Mouse (Mus musculus) erythroblast, embryonic 14.5 days (primary cell): Measurements from ENCODE around the gene Tango2. TPM values are rescaled to one million over a fixed set of nuclear protein-coding genes. Genes with fewer than 3 reads are reported as not detected.

Source experiments
- H3K27me3 ChIP-seq: 2 replicates; pipeline ENCODE4 v1.6.1; 2012; ENCODE audit warnings: inconsistent platforms; ENCODE audit not compliant: control insufficient read depth
- H3K36me3 ChIP-seq: 2 replicates; pipeline ENCODE4 v1.6.1; 2012; ENCODE audit warnings: mild to moderate bottlenecking, inconsistent platforms; ENCODE audit not compliant: control insufficient read depth
- H3K4me1 ChIP-seq: 2 replicates; pipeline ENCODE4 v1.6.1; 2012; ENCODE audit warnings: inconsistent platforms; ENCODE audit not compliant: control insufficient read depth
- H3K4me3 ChIP-seq: replicated peaks from 2 replicates; pipeline ENCODE3; 2012; ENCODE audit warnings: moderate library complexity, mild to moderate bottlenecking, inconsistent platforms
- H3K9me3 ChIP-seq: 2 replicates; pipeline ENCODE4 v1.6.1; 2012; ENCODE audit warnings: low read length, inconsistent platforms, mixed read lengths; ENCODE audit not compliant: control insufficient read depth
- GATA1 ChIP-seq: IDR thresholded peaks from 2 replicates; pipeline ENCODE4 v1.6.1; 2012; ENCODE audit warnings: low read length, inconsistent platforms, mixed read lengths
- TAL1 ChIP-seq: IDR thresholded peaks from 3 replicates; pipeline ENCODE4 v1.6.1; 2012; ENCODE audit warnings: low read length, inconsistent platforms, mixed read lengths
- polyA plus RNA-seq: library from polyadenylated mRNA; stranded (reverse); fragments of >175 nt; gene quantifications from 2 replicates; pipeline ENCODE4 v1.2.3, GENCODE M21; 2012

The Tango2 gene
- polyA plus RNA-seq, 1 experiment, result 7.4 TPM

DNA sequence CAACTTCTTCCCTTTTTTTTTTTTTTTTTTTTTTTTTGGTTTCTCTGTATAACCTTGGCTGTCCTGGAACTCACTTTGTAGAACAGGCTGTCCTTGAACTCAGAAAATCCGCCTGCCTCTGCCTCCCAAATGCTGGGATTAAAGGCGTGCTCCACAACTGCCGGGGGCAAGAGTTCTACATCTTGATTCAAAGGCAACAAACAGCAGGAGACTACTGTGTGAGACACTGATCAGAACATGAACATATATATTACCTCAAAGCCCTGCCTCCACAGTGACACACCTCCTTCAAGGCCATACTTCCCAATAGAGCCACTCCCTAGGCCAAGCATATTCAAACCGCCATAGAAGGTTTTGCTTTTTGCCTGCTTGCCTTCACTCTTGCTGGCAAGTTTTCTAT, 25.7 kb upstream of the Tango2 start:
- no peaks in the 10 kb centered on the region for H3K36me3 ChIP-seq
- TF ChIP-seq TAL1, result no peak
- no peak for TF ChIP-seq GATA1
- no peaks in the 10 kb centered on the region for H3K9me3 ChIP-seq
- H3K4me1 ChIP-seq, result peaks cover 31% of the 10 kb centered on the region
- H3K4me3 ChIP-seq, result no peak overlapping the region
- no peaks in the 10 kb centered on the region for H3K27me3 ChIP-seq

DNA sequence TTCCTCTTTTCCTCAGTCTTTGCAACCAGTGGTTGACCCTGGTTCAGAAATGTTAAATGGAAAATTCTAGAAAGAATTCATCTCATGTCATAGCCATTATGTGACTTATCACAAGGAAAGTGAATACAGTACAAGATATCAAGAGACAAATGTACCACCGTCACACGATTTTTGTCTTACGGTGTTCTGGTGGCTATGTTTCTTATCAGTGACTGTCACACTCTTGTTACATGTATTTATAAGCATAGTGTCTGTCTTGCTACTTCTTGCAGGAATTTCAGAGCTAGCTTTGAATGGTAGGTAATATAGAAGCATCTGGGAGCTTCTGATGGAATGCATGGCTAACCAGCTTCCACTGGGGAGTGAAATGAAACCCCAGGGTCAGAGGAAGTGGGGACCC, 22.3 kb upstream of the Tango2 start:
- no peaks in the 10 kb centered on the region for H3K27me3 ChIP-seq
- no peaks in the 10 kb centered on the region for H3K36me3 ChIP-seq
- no peak overlapping the region for H3K4me3 ChIP-seq
- H3K9me3 ChIP-seq, result no peaks in the 10 kb centered on the region
- TF ChIP-seq GATA1, result no peak
- peaks cover 19% of the 10 kb centered on the region for H3K4me1 ChIP-seq

DNA sequence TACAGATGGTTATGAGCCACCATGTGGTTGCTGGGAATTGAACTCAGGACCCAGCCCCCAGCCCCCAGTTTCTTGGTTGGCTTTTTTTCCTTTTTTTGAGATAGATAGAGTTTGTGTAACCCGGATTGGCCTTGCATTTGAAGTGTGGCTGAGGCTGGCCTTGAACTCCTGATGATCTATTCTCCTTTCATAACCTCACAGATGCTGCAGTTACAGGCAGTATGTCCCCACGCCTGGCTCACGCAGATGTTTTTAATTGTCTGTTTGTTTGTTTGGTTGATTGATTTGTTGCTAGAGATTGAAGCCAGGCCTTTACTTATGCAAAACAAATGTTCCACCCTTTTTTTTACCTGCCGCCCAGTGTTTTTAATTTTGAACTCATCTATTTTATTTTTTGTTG, 18.9 kb upstream of the Tango2 start:
- Histone ChIP-seq H3K4me3 (no peak overlapping the region), H3K4me1 (peaks cover 19% of the 10 kb centered on the region), H3K9me3 (0 out of 2 replicates have a peak, but pooled peaks cover 3% of the 10 kb centered on the region), H3K27me3 (no peaks in the 10 kb centered on the region), H3K36me3 (no peaks in the 10 kb centered on the region)
- TF ChIP-seq GATA1 (no peak), TAL1 (no peak)

DNA sequence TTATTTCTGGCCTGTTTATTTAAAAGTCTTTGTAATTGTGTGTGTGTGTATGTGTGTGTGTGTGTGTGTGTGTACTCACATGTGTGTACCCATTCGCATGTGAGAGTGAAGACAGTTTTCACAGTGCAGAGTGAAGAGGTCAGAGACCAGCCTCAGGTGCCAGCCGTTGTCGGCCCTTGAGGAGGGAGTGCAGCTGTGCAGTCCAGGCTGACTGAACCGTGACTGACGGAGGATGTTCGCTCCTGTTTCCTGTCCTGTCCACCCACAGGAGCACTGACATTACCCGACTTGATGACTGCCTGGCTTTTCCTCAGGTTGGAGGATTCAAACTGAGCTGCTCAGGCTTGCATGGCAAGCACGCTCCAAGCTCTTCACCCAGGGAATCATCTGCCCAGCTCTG, 15.0 kb upstream of the Tango2 start:
- no peak for TF ChIP-seq TAL1
- Histone ChIP-seq H3K4me3 (no peak overlapping the region), H3K4me1 (no peaks in the 10 kb centered on the region; the same call in 1 of the 2 replicates), H3K9me3 (0 out of 2 replicates have a peak, but pooled peaks cover 3% of the 10 kb centered on the region), H3K36me3 (no peaks in the 10 kb centered on the region), H3K27me3 (no peaks in the 10 kb centered on the region)

DNA sequence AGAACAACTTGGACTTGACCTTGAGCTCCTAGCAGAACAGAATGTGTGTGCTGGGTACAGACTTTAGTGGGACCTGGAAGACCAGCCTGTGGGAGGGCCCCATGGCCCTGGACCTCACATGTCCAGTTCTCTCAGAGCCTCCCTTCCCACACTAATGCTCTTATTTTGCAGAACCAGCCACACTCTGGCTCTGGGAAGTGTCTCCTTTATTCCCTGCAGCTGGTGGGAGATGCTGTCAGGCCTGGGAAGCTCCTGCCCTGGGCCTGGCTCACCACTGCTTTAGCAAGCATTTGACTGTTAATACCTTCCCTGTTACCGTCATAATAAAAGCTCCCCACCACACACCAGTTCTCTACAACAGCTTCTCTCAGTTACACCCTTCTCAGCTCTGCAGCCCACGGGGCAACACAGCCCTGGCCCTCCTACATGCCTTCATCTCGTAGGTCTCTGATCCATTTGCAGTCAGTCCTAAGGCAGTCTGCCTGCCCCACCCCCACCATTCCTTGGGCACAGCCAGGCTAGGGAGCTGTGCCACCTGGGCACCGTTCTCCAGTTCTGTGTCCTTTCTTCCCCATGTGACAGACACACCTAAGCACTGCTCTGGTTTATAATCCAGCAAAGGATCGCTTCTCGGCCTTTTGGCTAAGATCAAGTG, 12.4 kb upstream of the Tango2 start:
- H3K9me3 ChIP-seq, result 0 out of 2 replicates have a peak, but pooled peaks cover 3% of the 10 kb centered on the region
- TF ChIP-seq TAL1 (no peak), GATA1 (no peak)
- H3K27me3 ChIP-seq, result no peaks in the 10 kb centered on the region

DNA sequence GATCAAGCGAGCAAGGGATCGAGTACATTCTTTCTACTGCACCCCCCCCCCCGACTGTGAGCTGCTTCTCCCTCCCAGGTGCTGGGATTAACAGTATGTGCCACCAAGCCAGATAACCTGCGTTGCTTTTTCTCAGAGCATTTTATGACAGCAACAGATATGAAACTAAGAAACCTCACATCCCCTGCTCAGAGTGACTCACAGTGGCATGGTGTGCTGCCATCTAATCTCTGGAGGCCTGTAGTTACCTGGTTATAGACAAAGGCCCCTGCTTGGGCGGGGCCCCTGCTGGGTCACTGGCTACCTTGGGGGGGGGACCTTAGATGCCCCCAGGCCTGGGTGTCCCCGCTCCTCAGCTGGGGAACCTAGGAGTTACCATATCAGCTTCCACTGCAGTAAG, 10.1 kb upstream of the Tango2 start:
- Histone ChIP-seq H3K4me3 (no peak overlapping the region), H3K36me3 (no peaks in the 10 kb centered on the region), H3K9me3 (no peaks in the 10 kb centered on the region), H3K27me3 (no peaks in the 10 kb centered on the region), H3K4me1 (peaks cover 17% of the 10 kb centered on the region)
- TF ChIP-seq GATA1 (no peak), TAL1 (no peak)

More for the DNA sequence above, 12.4 kb upstream of the Tango2 start:
- no peak overlapping the region for H3K4me3 ChIP-seq
- peaks cover 4% of the 10 kb centered on the region for H3K4me1 ChIP-seq
- H3K36me3 ChIP-seq, result no peaks in the 10 kb centered on the region

DNA sequence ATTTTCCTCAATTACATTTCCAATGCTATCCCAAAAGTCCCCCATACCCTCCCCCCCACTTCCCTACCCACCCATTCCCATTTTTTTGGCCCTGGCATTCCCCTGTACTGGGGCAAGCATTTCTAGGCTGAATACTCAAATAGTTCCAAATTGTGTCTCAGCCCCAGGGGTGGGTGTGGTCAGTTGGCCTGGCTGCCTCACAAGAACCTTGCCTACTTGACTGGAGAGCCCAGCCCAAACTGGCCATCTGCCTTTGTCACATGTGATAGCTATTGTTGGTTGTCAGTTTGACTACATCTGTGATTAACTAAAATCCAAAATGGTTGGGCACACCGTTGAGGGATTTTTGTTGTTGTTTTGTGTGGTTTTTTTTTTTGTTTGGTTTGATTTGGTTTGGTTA, 9.1 kb upstream of the Tango2 start:
- Histone ChIP-seq H3K9me3 (no peaks in the 10 kb centered on the region), H3K4me3 (no peak overlapping the region), H3K36me3 (no peaks in the 10 kb centered on the region), H3K27me3 (no peaks in the 10 kb centered on the region; the same call in 1 of the 2 replicates), H3K4me1 (peaks cover 27% of the 10 kb centered on the region)
- TF ChIP-seq TAL1 (no peak), GATA1 (no peak)

DNA sequence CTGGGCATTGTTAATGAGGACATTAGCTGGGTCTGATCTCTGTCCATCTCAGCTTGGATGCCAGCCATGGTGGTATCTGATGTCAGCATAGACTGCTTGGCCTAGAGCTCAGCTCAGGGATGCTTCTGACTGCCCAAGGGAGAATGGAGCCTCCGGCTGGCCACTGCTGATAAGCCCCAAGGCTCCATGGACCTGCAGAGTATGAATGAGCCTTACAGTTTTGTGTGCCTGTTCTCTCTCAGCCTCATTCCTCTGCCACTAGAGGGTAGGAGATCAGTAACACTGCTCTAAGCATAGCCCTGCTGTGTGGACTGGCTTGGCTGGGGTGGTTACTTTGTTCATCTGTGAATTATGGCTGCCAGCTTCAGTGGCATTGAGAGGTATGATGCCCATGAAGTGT, 5.2 kb upstream of the Tango2 start:
- Histone ChIP-seq H3K27me3 (peaks cover 38% of the 10 kb centered on the region), H3K36me3 (no peaks in the 10 kb centered on the region), H3K4me1 (peaks cover 44% of the 10 kb centered on the region), H3K9me3 (peaks cover 4% of the 10 kb centered on the region; the same call in 1 of the 2 replicates), H3K4me3 (no peak overlapping the region)
- TF ChIP-seq TAL1 (peak; percentile 75), GATA1 (peak; percentile 58)

DNA sequence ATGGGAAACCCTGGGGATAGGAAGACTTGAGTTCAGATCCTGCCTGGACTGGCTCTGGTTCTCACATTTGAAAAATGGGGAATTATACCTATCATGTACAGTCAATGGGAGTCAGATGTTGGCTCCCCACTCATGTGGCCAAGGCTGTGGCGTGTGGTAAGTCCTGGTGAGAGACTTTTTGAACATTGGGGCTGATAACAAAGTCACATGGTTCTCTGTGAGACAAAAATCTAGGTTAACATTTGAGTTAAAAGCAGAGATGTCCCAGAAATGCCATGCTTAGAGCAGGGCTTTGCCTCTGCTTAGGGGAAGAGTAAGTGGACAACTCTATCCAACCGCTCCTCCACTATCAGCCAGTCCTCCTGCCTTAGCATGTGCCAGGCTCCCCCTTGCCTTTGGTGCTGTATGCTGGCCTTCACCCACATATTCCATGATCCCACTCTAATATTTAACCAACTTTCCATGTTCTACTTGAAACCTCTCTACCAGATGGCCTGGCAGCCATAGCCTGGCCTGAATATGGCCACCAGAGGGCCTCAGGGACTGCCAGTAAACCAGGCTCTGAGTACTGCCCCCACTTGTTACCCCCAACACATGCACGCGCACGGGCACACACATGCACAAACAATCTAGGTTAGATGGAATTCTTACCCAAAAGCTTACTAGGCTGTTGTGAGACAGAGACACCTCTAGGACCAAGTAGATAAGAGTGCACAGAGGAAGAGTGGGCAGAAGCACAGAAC, 3.6 kb upstream of the Tango2 start:
- peaks cover 45% of the 10 kb centered on the region for H3K4me1 ChIP-seq

More for the DNA sequence above, 3.6 kb upstream of the Tango2 start:
- Histone ChIP-seq H3K27me3 (peaks cover 54% of the 10 kb centered on the region), H3K36me3 (no peaks in the 10 kb centered on the region), H3K9me3 (peaks cover 7% of the 10 kb centered on the region; the same call in 1 of the 2 replicates), H3K4me3 (no peak overlapping the region)
- no peak for TF ChIP-seq TAL1
- no peak for TF ChIP-seq GATA1
